43 mouse cellular contexts compared by ENCODE assay signal in genomic region chr5:111776246-111776645, GRCm38 (mm10). TPM values are rescaled to one million over a fixed set of nuclear protein-coding genes. Genes with fewer than 3 reads are reported as not detected.
"Had no signal": no experiment of that assay in that cellular context is flagged by ENCODE, and none has a peak within 500 bp of the region (broad histone marks: within the 10 kb centered on the region; RNA-seq: fewer than 3 reads in every experiment).

No protein-coding gene starts in this region.

- H3K27ac ChIP-seq: gastrocnemius, adult 2 months; heart, embryonic 10.5 days; hindbrain, embryonic 12.5 days; hindbrain, embryonic 15.5 days; hindbrain, postnatal 0 days; kidney, embryonic 15.5 days; kidney, postnatal 0 days; limb, embryonic 12.5 days; liver, embryonic 13.5 days had no signal

- H3K4me1 ChIP-seq: liver, embryonic 13.5 days had no signal

- H3K9ac ChIP-seq: heart, embryonic 12.5 days; hindbrain, embryonic 12.5 days; hindbrain, embryonic 15.5 days; kidney, embryonic 15.5 days; limb, embryonic 12.5 days; liver, embryonic 13.5 days had no signal

- H3K9me3 ChIP-seq: heart, embryonic 10.5 days; heart, embryonic 12.5 days; hindbrain, embryonic 12.5 days; hindbrain, embryonic 15.5 days; kidney, embryonic 15.5 days; limb, embryonic 12.5 days; liver, embryonic 13.5 days had no signal

- DNase-seq: gastrocnemius, adult 2 months; gastrocnemius, postnatal 10 days; gastrocnemius, postnatal 25 days; heart, adult 18-20 months; heart, postnatal 10 days; kidney, adult 11 months; kidney, adult 2 months; kidney, adult 9 months; kidney, postnatal 14 days; kidney, postnatal 36 days; layer of hippocampus, adult 9-11 months; layer of hippocampus, postnatal 36 days; left cerebral cortex, postnatal 4 days; liver; liver, embryonic 13.5 days had no signal

- H3K36me3 ChIP-seq: heart, embryonic 10.5 days; heart, embryonic 12.5 days; hindbrain, embryonic 12.5 days; hindbrain, embryonic 15.5 days; kidney, embryonic 15.5 days; limb, embryonic 12.5 days; liver, embryonic 13.5 days had no signal

- H3K4me2 ChIP-seq: heart, embryonic 12.5 days; hindbrain, embryonic 12.5 days; hindbrain, embryonic 15.5 days; kidney, embryonic 15.5 days; limb, embryonic 12.5 days; liver, embryonic 11.5 days; liver, embryonic 13.5 days had no signal

- ATAC-seq: hindbrain, postnatal 0 days; intestine, embryonic 16.5 days had no signal

- H3K27me3 ChIP-seq: heart, embryonic 12.5 days; hindbrain, embryonic 12.5 days; kidney, embryonic 15.5 days; liver, embryonic 13.5 days had no signal

- H3K4me3 ChIP-seq: gastrocnemius, adult 2 months; heart, embryonic 10.5 days; heart, embryonic 12.5 days; hindbrain, embryonic 12.5 days; hindbrain, embryonic 15.5 days; kidney, embryonic 15.5 days; limb, embryonic 12.5 days; liver, embryonic 13.5 days had no signal

RNA-seq across cellular contexts. Expression of gene Gm26897, which starts 42.5 kb away (rescaled TPM):
- total RNA-seq: gastrocnemius, adult 2 months; gastrocnemius, postnatal 10 days; gastrocnemius, postnatal 25 days; gastrocnemius, postnatal 4 days; granulocyte monocyte progenitor cell, adult 5-6 weeks; heart, adult 18-20 months; heart, adult 8-10 months; heart, postnatal 10 days; heart, postnatal 25 days; hematopoietic stem cell, adult 5-6 weeks; hindbrain, postnatal 0 days; layer of hippocampus, adult 18-20 months; layer of hippocampus, adult 8-10 months; layer of hippocampus, postnatal 14 days; layer of hippocampus, postnatal 36 days; left cerebral cortex, adult 18-20 months; left cerebral cortex, adult 8-10 months; left cerebral cortex, postnatal 10 days; left cerebral cortex, postnatal 25 days; left cerebral cortex, postnatal 4 days had no signal
- polyA plus RNA-seq: frontal cortex, adult 2 months; heart, embryonic 10.5 days; heart, embryonic 12.5 days; heart, embryonic 14.5 days; heart, embryonic 16.5 days; hindbrain, embryonic 12.5 days; hindbrain, embryonic 15.5 days; hindbrain, postnatal 0 days; intestine, embryonic 14.5 days; intestine, embryonic 16.5 days; kidney, adult 2 months; kidney, embryonic 15.5 days; kidney, postnatal 0 days; large intestine, adult 2 months; limb, embryonic 12.5 days; limb, embryonic 14.5 days; liver, embryonic 11.5 days; liver, embryonic 13.5 days had no signal
